Mouse (Mus musculus) adrenal gland, adult (tissue): ENCODE measurements at regions not wholly inside any gene's neighbourhood (a gene's known extent, or its start where the extent isn't known, plus 50 kb on each side); places are given as distances from the start of the nearest gene placed in this dataset.
"Not testable (repeated sequence)": the region's sequence is repeated elsewhere in the genome, so short reads cannot be mapped to it uniquely, and the experiment has no call there.

Source experiments
- DNase-seq, 2 experiments: peaks; one replicate each; pipeline ENCODE4 v3.0.0; 2022 to 2023; ENCODE audit warnings: low spot score in 1 of 2; ENCODE audit not compliant: inconsistent age in 2 of 2

DNA sequence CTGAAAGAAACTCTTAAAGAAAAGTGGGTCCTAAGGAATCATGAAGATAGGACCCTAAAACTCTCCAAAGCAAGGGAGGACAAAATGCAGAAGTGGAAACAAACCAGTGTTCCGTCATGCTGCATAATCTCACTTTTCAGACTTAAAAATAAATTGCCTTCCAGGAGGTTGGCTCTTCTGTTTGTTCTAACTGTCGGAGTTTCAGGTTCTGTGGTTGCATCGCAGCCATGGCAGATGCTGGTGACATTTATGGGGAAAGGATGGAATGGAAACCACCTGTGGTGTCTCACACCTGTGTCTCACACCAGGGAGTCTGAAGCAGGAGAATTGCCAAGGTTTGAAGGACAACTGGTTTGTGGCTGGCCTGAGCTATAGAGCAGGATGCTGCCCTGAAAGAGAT lies 50.9 kb upstream of the Hivep1 start:
- DNase-seq: peak in 1 of 2 experiments; percentile 8

DNA sequence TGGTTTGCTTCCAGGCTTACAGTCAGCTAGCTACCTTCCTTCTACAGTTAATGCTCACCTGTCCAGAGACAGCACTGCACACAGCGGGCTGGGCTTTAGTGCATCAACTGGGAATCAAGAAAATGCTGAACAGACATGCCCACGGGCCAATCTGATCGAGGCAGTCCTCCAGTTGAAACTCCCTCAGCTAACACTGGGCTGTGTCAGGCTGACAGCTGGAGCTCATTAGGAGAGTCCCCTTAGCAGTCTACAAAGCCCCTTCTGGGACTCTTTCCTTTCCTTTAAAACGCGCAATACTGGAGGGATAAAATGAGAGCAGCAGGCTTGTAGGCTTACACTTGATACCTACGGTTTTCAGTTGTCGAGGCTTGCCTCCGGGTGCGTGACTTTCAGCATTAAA lies 53.9 kb upstream of the Hivep1 start:
- no peak for DNase-seq

DNA sequence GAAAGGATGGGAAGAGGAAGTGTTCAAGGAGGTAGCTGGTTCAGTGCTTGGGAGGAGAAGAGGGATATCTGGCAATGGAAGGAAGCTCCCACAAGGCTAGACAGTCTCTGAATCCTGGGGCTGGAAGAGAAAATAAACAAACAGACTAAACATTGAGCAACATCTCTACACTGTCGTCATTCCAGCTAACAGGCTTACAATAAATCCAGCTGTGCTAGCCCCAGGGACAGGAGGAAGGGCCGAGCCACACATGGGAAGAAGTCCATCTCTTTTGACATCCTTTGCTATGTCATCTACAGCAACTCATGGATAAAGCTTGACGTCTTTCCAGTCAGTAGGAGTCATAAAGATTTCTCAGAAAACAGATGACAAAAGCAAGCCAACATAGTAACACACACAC lies 57.7 kb upstream of the Hivep1 start:
- no peak for DNase-seq

DNA sequence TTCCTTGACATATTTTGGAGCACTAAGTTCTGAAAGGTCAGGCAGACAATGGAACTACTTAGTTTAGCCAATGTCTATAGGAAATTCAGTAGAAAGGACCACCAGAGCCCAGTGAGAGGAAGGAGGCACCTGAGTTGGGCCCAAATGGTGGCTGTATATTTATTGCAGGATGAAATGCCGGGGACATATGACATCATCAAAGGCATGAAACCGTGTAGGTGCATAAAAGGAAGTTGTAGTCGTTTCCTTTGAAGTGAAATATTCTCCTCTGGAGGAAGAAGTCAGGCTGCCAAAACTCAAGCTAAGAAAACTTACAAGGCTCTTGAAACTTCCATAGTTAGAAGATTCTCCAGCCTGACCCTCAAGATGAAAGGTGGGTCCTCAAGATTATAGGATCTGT lies 75.9 kb upstream of the Hivep1 start:
- no peak for DNase-seq

DNA sequence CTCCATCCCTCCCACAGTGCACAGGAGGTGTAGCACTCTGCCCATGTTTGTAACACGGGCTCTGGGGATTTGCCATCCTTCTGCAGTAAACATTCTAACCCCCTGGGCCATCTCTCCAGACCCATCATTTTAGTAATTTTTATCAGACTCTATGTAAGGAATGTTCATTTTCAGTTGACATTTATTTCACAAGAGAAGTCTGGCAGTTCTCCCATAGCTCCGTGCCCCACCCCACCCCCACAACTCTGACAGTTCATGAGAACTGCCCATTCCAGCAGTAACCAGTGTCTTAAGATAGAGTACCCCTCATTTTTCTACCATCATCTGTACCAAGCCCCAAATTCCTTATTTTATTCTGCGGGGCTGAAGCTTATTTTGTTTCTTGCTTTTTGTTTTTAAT lies 88.9 kb upstream of the Hivep1 start:
- no peak for DNase-seq

DNA sequence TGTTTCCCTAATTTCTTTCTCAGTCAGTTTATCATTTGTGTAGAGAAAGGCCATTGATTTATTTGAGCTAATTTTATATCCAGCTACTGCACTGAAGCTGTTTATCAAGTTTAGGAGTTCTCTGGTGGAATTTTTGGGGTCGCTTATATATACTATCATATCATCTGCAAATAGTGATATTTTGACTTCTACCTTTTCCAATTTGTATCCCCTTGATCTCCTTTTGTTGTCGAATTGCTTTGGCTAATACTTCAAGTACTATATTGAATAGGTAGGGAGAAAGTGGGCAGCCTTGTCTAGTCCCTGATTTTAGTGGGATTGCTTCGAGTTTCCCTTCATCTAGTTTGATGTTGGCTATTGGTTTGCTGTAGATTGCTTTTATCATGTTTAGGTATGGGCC lies 90.9 kb upstream of the Hivep1 start:
- not testable (repeated sequence) for DNase-seq

DNA sequence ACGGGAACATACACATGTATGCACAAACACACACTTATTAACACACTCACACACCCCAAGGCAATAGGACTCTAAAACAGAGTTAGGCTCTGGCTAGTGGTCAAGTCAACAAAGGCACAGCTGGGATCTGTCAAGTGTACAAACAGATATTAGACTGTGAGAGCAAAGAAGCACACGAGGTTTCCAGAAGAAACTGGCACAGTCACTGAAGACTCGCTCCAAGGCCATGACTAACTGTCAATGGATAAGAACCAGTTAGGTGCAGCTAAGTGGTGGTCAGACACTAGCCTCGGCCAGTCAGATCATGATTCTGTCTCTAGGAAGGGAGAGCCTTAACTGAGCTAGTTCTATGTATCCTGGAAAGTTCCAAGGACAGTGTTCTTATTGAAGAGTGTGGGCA lies 93.9 kb upstream of the Hivep1 start:
- no peak for DNase-seq

DNA sequence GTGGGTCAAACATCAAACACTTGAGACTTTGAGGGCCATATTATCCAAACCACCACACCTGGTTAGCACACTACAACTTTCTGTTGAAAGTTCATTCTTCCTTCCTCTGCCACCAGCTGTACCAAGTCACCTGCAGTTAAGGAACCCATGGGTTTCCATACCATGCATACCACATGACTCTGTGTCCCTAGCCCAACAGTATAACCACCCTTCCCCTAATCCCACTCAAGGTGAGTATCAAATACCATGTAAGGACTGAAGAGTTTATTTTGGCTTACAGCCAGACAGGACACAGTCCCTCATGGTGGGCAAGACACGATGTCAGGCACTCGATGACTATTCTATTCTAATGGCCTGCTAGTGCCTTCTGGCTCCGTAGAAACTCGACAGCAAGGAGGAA lies 95.9 kb upstream of the Hivep1 start:
- DNase-seq: no peak

DNA sequence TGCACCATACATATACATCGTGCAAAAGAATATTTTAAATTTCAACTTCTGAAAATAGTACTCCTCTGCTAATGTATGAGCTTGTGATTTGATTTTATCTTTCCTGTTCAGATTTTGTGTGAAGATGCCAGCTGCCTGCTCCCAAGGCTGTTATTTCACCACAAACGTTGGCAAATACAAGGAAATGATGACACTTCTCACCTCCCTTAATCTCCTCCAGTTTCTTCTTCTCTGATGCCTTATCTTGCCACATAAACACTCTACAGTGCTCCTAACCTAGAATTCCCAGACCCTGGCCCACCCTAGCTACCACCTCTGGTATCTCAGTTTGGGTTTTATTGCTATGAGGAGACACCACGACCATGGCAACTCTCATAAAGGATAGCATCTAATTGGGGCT lies 96.6 kb upstream of the Hivep1 start:
- no peak for DNase-seq

DNA sequence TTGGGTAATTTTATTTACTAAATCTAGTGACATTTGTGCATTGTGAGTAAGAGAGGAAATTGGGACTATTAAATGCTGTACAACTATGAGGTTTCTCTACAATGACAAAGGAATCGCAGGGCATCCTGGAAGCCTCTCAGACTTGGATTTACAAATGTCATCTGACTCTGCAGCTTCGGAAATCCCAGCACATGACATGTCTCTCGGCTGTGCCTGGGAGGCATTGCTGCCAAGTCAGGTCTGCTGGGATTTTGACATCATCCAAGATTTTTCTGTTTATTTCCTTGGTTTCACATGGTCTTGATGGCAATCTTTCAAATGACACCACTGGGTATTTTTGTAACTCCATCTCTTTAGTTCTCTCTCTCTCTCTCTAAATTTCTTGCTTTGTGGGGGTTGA lies 99.4 kb upstream of the Hivep1 start:
- peak in 1 of 2 experiments; percentile 21 for DNase-seq

DNA sequence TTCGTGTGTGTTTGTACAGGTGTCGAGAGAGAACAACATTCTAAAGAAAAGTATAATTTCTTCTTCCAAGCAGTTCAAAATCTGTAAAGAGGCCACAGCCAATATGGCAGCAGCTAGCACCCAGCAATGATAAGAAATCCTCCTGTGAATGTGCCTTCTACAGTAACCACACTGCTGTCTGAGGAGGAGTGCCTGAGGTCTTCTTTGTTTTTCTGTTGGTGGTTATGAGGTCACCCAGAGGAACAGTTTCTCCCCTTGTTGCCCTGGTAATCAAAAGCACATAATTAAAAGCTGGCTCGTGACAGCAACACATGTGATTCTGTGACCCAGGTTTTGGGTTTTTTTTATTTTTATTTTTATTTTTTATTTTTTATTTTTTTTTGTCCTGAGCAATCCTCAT lies 100.8 kb upstream of the Adtrp start:
- DNase-seq: no peak

DNA sequence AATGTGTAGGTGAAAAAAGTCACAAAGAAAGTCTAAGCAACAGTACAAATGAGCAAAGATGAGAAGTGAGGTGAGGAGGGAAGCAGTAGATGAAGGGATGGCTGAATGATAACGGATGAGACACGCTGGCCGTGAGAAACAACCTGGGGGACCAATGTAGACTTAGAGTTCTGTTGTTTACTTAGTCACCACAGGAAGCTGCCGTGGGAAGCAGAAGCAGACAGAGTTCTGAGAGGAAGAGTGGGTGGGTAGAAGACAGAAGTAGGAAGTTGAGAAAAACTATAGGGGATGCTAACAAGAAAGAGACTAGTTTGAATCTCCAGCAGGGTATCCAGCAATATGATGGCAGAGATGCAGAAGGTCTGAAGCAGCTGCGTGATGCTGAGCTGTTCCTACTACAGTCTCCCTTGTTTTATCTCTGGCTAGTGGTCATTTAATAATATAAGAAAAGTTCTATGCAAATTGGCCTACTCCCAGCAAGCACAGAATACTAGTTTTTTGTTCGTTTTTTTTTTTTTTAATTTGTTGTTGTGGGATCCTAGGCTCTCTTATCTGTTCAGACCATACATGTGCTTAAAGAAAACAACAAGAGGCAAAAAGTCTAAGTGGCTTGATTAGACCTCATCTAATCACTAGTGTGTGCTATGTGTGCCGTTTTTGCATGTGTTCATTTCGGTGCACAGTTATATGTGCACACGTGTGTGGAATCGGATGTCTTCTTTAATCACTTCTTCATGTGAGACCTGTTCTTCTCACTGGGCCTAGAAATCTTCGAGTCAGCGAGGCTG lies 85.0 kb upstream of the Adtrp start:
- no peak for DNase-seq

DNA sequence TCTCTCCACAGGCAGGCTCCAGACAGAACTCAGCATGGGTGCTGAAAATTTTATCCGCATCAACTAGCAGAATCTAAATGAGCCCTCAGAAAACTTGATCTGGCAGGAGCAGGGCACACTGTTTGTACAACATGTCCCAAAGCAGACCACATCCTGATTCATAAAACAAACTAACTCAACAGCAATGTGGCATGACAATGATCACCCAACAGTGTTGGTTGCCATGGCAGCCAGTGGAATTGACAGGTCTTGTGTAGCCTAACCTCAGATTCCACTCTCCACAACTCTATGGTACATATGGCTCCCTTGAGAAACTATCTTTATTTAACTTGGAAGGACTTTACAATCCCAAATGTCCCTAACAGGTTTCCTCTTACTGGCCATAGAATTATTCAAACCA lies 82.3 kb upstream of the Adtrp start:
- DNase-seq: no peak

DNA sequence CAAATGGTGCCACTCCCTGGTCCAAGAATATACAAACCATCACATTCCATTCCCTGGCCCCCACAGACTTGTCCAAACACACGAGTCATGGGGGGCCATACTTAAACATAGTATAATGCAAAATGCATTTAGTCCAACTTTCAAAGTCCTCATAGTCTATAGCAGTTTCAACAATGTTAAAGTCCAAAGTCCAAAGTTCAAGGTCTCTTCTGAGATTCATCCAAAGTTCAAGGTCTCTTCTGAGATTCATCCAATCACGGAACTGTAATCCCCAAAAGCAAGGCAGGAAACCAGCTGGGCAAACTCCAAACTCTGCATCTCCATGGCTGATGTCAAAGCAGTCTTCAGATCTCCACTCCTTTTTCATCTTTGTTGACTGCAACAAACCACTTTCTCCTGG lies 78.4 kb upstream of the Adtrp start:
- not testable (repeated sequence) for DNase-seq

DNA sequence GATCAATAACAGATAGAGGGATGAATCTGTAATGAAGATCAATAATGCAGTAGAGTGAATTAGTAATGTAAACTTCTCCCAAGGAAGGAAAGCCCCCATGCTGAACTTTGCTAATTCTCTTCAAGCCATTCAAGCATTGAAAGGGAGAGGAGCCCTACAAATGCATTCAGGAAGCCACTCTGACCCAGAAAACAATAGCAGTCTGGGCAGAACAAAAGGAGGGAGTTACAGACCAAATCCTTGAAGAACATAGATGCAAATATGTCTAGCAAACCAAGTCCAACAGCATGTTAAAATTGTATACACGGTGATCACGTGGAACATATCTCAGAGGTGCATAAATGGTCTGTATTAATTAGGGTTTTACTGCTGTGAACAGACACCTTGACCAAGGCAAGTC lies 77.7 kb upstream of the Adtrp start:
- DNase-seq: no peak

DNA sequence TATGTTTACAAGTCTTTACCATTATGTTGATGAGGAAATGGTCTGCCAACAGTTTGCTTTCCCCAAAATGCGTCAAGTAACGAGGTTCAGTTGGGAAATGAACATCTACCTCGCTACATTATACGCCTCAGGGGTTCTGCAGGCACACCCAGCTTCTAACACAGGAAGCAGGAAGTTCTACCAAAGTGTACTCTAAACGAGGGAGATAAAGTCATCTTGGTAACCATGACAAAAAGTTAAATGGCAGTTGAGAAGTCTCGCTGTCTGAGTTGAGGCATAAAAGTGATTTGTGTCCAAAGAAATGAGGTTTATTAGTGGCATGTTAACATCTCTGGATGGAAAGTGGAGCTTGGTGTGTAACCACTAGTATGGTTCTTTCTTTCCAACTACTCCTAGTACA lies 73.7 kb upstream of the Adtrp start:
- no peak for DNase-seq

DNA sequence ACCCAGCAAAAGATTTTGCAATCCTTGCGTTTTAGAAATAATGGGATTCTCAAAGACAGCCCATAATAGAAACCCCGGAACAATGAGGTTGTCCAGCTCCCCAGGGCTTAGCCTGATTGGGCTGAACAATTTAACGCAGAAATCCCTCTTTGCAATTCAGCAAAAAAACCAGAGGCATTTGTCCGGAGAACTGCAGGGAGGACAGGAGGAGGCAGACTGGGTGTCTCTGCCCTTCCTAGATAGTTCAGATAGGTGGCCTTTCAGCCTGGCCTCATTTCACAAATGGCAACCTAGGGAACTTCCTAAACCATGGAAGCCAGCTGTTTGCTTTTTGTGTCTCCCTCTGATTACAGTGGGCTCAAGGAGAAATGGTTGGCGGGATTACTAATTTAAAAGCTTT lies 71.0 kb upstream of the Adtrp start:
- DNase-seq: no peak

DNA sequence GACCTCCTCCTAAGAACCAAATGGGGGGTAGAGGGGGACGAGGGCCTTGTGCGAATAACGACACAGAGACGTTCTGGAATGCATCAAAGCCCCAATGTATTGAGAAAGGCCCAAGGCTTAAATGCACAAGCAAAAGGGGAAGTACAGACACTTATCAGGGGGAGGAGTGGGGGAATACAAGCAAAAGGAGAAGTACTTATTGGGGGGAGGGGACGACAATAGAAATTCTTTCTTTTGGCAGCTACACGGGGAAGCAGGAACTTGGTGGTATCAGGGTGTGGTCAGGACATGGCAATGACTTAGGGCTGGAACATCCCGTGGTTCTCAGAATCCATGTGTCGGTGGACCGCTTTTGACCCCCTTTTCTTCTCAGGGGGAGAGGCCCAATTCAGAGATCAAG lies 68.3 kb upstream of the Adtrp start:
- not testable (repeated sequence) for DNase-seq

DNA sequence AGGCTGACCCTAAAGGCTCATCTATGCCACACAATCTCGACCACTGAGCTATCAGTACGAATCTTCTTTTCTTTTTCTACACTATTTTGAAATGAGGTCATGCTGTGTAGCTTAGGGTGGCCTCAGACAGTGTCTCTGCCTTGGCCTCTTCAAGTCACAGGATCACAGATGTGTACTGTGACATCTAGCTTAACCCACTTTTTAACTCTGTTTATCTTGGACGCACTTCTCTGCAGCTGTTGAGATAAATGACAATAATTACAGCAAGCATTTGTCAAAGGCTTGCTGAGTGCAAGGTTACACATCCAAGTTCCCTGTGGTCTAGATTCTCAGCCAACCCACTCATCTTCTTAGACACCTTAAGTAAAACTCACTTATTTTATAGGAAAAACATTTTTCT lies 63.3 kb upstream of the Adtrp start:
- DNase-seq: no peak

DNA sequence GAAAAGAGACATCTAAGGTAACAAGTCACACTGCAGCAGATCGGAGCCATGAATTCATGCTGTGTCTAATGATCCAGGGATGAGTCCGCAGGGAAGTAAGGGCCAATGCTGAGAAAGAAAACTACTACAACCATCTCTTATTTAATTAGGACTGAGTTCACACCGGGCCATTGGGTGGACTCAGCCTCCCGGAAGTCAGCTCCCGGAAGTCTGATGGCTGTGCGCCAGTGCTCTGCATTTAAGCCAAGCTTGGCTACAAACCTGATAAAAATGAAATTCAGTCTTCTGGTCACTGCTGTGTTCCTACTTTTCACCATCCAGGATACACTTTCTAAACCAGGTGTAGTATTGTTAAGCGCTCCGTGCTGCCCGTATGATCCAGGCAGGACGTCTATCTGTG lies 62.8 kb upstream of the Adtrp start:
- DNase-seq: peak in 1 of 2 experiments; percentile 25

DNA sequence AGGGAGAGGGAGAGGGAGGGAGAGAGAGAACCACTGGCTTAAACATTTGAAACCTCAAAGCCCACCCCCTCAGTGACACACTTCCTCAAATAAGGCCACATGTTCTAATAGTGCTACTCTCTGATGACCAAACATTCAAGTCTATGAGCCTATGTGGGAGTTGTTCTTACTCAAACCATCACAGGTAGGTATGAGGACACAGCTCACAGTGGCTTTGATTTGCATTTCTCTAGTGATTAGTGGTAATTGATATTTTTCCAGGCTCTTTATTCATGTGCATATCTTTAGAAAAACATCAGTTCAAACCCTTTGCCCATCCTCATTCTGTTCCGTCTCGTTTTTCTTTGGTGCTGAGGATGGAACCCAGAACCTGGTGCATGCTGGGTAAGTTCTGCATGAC lies 59.5 kb upstream of the Adtrp start:
- no peak for DNase-seq

DNA sequence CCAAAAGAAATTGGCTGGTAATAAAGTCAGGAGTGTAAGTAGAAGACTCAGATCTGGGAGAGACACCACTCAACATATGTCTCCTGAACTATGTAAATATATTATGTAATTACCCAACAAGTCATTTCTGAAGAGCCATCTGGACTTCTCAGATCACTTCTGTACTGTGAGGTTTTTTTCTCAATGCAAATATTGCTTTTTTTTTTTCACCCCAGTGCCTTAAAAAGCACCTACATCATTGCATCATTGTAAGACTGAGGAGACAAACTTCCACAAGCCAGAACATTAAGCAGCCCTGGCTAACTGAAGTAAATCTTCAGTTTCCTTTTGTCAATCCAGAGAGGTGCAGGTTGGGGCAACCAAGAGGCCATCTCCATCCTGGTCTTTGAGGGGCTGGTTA lies 55.8 kb upstream of the Adtrp start:
- no peak for DNase-seq

DNA sequence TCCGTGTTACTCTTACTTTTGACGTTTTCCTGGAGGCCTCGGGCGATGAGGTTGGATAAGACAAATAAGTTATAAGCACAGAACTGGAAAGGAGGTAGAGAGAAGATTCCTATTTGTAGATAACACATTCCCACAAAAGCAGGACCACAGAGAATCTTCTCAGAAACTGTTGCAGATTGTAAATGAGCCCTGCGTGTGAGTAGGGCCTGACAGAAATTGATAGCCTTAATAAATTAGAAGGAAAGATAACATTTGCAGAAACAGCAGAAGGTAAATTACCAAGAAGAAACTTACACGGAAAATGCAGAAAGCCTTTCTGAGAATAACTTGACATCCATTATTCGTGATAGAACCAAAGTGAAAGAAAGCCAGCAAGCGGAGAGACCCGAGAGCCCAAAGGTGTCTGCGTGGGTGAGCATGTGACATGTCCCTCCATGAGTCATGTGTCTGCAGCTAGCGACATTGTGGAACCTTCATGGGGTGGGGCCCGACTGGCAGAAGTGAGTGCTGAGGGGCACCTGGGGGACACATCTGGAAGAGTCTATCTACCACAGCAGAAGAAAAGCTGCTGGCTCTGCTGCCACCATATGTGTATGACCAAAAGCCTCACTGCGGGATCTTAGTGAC lies 52.5 kb upstream of the Adtrp start:
- no peak for DNase-seq
